Mouse (Mus musculus): Measurements from ENCODE around the gene Camk1d.
"Not testable (repeated sequence)": the region's sequence is repeated elsewhere in the genome, so short reads cannot be mapped to it uniquely, and the experiment has no call there.

Camk1d gene

GRCm38 (mm10) chr2:5316217-5316616, 398.1 kb downstream of the Camk1d start:
- no peak for DNase-seq (ENCODE audit: low read depth)

- no peak for DNase-seq (ENCODE audit: low read depth)
These were observed 399.0 kb downstream of the Camk1d start for GRCm38 (mm10) chr2:5315291-5315828.

- no peak for DNase-seq (ENCODE audit: low read depth)
These were observed 399.7 kb downstream of the Camk1d start for GRCm38 (mm10) chr2:5314530-5315166.

GRCm38 (mm10) chr2:5305156-5305555, 409.2 kb downstream of the Camk1d start:
- no peak for DNase-seq (ENCODE audit: low read depth)

- no peak for DNase-seq (ENCODE audit: low read depth)
These were observed 409.9 kb downstream of the Camk1d start for GRCm38 (mm10) chr2:5304451-5304850.

- DNase-seq (ENCODE audit: low read depth), result no peak
These were observed 413.0 kb downstream of the Camk1d start for GRCm38 (mm10) chr2:5301286-5301685.

GRCm38 (mm10) chr2:5298071-5298470, 416.2 kb downstream of the Camk1d start:
- no peak for DNase-seq (ENCODE audit: low read depth)

- peak; percentile 28 for DNase-seq (ENCODE audit: low read depth)
These were observed 417.4 kb downstream of the Camk1d start for GRCm38 (mm10) chr2:5296749-5297545.

GRCm38 (mm10) chr2:5295098-5295497, 419.2 kb downstream of the Camk1d start:
- no peak for DNase-seq (ENCODE audit: low read depth)

- DNase-seq (ENCODE audit: low read depth), result no peak
These were observed 419.9 kb downstream of the Camk1d start for GRCm38 (mm10) chr2:5294451-5294850.

GRCm38 (mm10) chr2:5288593-5288992, 425.7 kb downstream of the Camk1d start:
- DNase-seq (ENCODE audit: low read depth), result no peak

- no peak for DNase-seq (ENCODE audit: low read depth)
These were observed 427.3 kb downstream of the Camk1d start for GRCm38 (mm10) chr2:5287044-5287380.

- no peak for DNase-seq (ENCODE audit: low read depth)
These were observed 427.9 kb downstream of the Camk1d start for GRCm38 (mm10) chr2:5286189-5287043.

GRCm38 (mm10) chr2:5284351-5284750, 430.0 kb downstream of the Camk1d start:
- DNase-seq (ENCODE audit: low read depth), result no peak

GRCm38 (mm10) chr2:5282623-5283022, 431.7 kb downstream of the Camk1d start:
- no peak for DNase-seq (ENCODE audit: low read depth)

- no peak for DNase-seq (ENCODE audit: low read depth)
These were observed 446.3 kb downstream of the Camk1d start for GRCm38 (mm10) chr2:5267980-5268379.

GRCm38 (mm10) chr2:5262279-5262678, 452.0 kb downstream of the Camk1d start:
- no peak for DNase-seq (ENCODE audit: low read depth)

- no peak for DNase-seq (ENCODE audit: low read depth)
These were observed 456.1 kb downstream of the Camk1d start for GRCm38 (mm10) chr2:5258250-5258649.

GRCm38 (mm10) chr2:5249969-5250368, 464.3 kb downstream of the Camk1d start:
- no peak for DNase-seq (ENCODE audit: low read depth)

- DNase-seq (ENCODE audit: low read depth), result not testable (repeated sequence)
These were observed 465.1 kb downstream of the Camk1d start for GRCm38 (mm10) chr2:5249199-5249598.

All from 416B (cell line).